Mouse (Mus musculus) kidney, adult 2 months (tissue): ENCODE results near the gene Krt2.

Experiments used
- CTCF ChIP-seq: fragments of 200-500 bp; conservative IDR thresholded peaks from 2 replicates; pipeline ENCODE4 v1.5.1; 2011; ENCODE audit warnings: low read depth, mild to moderate bottlenecking, control low read depth, low read length, moderate library complexity, mixed read lengths; ENCODE audit not compliant: insufficient read depth, insufficient read length
- POLR2A ChIP-seq: fragments of 200-500 bp; IDR thresholded peaks from one replicate; pipeline ENCODE4 v1.6.1; 2011; ENCODE audit warnings: low read depth, low read length, control low read depth

DNA sequence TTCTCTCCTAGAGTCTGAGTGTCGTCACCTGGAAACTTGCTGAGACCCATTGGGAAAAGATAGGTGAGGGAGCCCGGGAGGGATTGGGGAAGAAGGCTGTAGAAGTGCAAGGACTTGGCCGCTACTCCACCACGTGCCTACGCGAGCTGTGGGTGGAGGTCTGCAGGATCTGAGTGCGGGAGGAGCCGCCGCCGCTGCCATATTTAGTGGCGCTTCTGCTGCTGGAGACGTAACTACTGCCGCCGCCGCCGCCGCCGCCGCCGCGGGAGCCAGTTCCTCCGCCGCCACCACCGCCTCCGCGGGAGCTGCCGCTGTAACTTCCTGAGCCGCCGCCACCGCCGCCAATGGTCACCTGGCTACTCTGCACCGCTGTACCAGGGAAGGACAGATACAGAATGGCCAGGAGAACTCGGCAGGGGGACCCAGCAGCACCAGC is 41.8 kb upstream of the Krt2 start:
- TF ChIP-seq POLR2A (no peak), CTCF (no peak)
